Mouse (Mus musculus) right cerebral cortex, postnatal 14 days (tissue): Measurements from ENCODE around the gene Atp6v1b1.

Source experiments
- DNase-seq: peaks from one replicate; pipeline ENCODE4 v3.0.0; 2022

Gene Atp6v1b1

DNA sequence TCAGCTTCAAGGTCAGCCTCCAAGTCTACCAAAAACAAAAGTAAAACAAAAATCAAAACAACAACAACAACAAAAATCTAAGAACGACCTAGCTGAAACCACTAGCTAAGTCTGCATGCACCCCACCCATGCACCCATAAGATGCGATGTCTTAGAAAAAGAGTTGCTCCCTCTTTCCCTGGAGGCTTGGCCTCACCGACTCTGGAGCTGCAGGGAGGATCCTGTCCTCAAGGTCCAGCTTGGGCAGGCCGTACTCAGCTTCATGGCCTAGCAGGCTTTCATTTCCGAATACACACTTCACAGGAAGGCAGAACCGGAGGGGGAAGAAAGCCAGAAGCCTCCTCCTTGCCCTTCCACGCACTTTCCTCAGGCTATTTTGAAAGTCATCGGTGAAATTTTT, 25.8 kb upstream of the Atp6v1b1 start:
- DNase-seq: no peak

DNA sequence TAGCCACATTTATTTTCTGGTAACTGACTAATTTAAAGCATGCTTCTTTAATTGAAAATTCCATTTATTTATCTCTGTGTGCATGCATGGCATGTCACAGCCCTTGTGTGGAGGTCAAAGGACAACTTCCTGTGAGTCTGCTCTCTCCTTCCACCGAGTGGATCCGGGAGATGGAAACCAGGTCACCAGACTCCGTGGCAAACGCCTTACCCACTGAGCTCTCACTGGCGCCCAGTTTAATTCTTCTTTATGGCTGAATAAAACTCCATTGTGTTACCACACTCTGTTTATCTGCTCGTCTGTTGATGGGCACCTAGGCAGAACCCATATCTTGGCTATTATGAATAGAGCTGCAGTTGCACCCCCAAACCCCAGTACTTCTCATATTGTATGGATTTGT, 20.3 kb upstream of the Atp6v1b1 start:
- no peak for DNase-seq

GRCm38 (mm10) chr6:83727178-83727577, 15.6 kb upstream of the Atp6v1b1 start:
- no peak for DNase-seq

GRCm38 (mm10) chr6:83728488-83728887, 14.3 kb upstream of the Atp6v1b1 start:
- no peak for DNase-seq

- no peak for DNase-seq
Observed at GRCm38 (mm10) chr6:83729350-83729970, 13.3 kb upstream of the Atp6v1b1 start.

DNA sequence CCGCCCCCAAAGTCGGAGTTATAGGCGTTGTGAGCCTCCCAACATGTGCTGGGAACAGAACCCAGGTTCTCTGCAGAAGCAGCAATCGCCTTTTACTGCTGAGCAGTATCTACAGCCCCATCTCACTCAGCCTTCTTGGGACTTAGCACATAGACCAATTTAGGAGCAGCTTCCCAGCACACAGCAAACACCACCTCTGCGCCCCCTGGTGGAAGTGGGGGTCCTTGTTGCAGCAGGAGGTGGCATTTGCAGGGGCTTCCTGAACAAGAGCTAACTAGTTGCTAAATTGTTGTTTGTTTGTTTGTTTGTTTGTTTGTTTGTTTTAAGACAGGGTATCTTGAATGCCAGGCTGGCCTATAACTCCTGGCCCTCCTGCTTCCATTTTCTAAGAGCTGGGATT, 11.7 kb upstream of the Atp6v1b1 start:
- DNase-seq: peak; percentile 45

GRCm38 (mm10) chr6:83737311-83737710, 5.5 kb upstream of the Atp6v1b1 start:
- no peak for DNase-seq

GRCm38 (mm10) chr6:83738596-83738995, 4.2 kb upstream of the Atp6v1b1 start:
- DNase-seq: no peak

DNA sequence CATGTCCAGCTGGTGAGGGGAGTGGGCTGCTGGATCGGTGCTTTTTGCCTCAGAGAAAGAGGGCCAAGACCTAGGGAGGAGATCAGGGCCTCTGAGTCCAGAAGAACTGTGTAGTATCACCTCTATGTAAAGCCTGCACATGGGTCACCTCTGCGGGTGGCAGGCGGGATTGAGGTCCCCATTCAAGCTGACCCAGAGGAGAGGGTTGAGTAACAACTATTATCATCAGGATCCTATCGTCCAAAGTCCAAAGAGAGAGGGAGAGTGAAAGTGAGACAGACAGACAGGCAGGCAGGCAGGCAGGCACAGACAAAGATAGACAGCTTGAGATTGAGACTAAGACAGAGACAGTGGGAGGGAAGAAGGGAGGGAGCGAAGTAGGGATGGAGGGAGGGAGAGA, 422 bp downstream of the Atp6v1b1 start:
- no peak for DNase-seq

DNA sequence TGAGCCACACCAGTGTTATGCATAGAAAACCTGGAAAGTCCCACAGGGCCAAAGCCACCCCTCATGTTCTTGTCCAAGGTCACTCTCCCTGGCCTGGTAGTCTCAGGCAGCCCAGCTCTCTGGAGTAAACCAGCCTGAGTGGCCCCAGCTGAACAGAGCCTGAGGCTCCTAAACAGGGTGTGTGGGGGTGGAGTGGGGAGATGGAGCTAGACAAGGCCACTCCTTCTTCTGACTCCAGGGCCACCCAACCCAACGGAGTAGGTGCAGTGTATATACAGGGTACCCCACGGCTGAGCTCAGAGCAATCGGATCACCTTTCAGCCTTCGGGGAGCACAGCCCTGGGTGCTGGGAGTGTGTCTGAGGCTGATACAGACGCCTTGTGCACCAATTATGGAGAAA, 1.3 kb downstream of the Atp6v1b1 start:
- DNase-seq: no peak

DNA sequence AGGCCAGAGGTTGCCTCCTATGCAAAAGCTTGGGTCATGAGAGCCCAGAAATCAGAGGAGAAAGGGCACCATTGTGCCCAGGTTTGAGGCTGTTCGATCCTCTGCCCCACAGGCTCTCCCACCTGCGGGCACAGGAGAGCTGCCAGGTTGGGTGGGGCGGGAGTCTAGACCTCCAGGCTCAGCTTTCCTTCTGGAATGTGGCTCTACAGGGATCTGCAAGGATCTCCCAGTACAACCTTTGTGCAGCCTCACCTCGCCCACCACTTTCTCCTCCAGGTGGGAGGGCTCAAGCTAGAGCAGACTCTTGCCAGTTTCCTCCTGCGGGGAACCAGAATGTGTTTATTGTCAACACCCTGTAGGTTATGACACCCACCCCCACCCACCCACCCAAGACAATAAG, 1.8 kb downstream of the Atp6v1b1 start:
- DNase-seq: no peak

DNA sequence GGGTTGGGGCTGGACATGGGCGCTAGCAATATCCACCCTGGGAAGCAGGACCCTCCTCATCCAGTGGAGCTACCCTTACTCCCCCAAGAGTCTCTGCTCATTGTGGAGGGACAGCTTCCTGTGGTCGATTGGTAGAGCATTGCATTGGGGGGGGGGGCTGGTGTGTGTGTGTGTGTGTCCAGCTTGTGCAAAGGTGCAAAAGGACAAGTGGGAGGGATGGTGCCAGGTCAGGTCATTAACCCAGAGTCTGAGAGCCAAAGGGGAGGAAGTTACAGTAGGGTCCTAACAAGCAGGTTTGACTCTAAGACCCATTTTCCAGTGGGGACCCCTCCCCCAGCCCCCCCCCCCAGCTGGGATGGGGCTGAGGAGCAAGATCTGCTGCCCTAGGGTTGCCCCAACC, 2.7 kb downstream of the Atp6v1b1 start:
- DNase-seq: no peak

GRCm38 (mm10) chr6:83749286-83749685, 6.5 kb downstream of the Atp6v1b1 start:
- no peak for DNase-seq

- peak; percentile 74 for DNase-seq
Observed at GRCm38 (mm10) chr6:83750171-83750684, 7.4 kb downstream of the Atp6v1b1 start.

DNA sequence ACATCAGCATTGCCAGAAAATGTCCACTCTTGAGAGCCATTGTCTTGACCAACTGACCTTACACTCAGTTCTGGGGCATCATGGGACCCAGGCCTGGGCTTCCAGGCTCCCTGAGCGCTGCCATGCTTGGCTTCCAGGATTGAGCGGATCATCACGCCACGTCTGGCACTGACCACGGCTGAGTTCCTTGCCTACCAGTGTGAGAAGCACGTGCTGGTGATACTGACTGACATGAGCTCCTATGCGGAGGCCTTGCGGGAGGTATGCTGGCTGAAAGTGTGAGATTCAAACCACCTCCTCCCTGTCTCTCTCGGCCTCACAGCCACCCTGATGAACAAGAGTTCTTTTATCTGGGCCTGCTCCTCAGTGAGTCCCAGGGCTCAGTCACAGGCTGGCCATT, 13.3 kb downstream of the Atp6v1b1 start:
- no peak for DNase-seq

DNA sequence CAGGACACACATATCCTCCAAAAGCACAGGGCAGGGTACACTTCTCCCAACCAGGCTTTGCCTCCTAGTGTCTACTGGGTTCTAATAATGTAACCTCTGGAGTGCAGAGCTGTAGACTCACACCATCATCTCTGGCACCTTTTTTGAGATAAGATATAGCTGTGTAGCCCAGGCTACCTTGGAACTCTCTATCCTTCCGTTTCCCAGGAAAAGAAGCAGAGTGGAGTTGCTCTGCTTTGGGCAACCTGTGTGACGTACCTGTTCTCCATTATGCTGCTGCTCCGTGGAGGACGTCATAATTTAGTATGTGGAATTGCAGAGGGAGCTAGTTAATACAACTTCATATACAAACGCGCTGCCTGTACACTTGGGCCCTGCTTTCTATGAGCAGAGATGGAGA, 19.6 kb downstream of the Atp6v1b1 start, which contains the start of gene Ankrd53:
Gene Ankrd53 (plus strand): TSS at position 301 of the 400 bp plus-strand sequence.
- DNase-seq: no peak

DNA sequence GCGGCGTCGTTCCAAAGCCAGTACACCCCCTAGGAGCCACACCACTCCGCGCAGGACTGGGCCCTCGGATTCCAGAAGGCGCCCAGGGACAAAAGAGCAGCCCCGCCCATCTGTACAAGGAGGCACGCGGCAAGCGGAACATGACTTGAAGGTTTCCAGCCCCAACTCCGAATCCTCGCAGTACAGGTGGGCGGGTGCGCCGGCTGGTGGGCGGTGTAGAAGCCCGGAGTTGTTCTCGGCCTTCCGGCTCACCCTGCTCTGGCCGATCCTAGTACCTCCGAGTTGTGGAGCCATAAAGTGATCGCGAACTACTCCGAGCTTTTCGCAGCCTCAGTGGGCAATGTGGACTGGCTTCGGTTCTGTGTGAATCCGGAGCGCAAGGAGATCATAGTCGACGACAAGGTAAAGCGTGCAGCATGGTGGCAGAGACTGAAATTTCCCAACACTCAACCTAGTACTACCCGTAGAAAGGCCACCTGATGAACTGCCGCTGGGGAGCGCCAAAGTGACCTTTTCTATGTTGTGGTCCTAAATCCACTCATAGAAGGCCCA, 20.2 kb downstream of the Atp6v1b1 start:
- DNase-seq: no peak

DNA sequence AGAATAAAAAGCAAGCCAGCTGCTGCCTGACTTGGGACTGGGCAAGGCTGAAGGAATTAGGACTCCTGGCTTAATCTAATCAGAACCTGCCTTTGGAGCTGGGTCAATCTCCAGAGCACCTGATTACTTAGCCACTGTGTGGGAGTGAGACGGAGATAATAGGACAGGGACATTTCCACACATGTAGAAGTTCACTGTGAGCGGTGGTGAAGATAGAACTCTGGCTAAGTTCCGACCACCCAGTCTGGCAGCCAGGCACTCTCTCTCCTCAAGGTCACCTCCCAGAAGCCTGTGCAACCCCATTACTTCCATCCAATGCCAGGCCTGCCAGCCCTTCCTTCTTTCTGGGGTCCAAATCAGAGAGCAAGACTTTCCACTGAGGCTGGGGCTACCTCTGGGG, 24.2 kb downstream of the Atp6v1b1 start:
- no peak for DNase-seq

- DNase-seq: no peak
Observed at GRCm38 (mm10) chr6:83768485-83768884, 25.7 kb downstream of the Atp6v1b1 start.

GRCm38 (mm10) chr6:83774126-83774525, 31.3 kb downstream of the Atp6v1b1 start:
- DNase-seq: no peak

DNA sequence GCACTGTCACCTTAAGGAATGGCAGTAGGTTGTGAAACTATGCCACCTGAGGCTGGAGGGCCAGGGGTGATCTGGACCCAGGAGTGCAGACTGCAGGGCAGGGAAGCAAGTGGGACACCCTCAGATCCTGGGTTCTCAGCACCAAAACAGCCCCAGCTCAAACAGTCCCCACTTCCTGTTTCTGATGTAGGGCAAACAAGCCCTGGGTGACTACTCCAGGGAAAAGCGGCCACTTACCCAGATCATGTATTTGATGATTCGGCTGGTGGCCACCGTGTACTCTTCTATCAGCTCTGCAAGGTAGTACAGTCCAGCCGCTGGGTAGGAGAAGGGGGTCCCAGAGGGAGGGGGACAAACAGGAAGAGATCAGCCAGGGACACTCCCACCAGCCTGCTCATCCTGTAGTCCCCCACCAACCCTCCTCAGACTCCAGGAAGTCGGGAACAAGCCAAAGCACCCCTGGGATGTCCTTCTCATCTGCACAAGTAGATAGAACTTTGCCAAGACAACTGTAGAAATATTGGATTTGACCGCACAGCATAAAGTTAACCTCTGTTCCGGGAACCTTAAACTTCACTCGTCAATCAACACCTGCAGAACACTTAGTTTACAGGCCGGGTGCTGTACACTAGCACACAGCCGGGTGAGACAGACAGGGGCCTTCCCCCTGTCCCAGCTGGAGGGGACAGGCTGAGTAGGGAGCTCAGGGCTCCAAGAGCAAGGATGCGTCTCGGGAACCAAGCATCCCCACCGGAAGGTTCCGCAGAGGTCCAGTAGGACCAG, 32.2 kb downstream of the Atp6v1b1 start:
- DNase-seq: no peak

GRCm38 (mm10) chr6:83775638-83776293, 33.0 kb downstream of the Atp6v1b1 start, which contains the start of gene Tex261:
TSS of gene Tex261 (minus strand) at chr6:83775813.
- DNase-seq: peak; percentile 91

GRCm38 (mm10) chr6:83778306-83778705, 35.5 kb downstream of the Atp6v1b1 start:
- no peak for DNase-seq
